In genomic region chr17:81676203-81676602, GRCm38 (mm10) we compare ENCODE assay signal across 15 mouse cellular contexts.
DNase-seq lines count a peak whose midpoint lies in the region; ATAC-seq and TF ChIP-seq lines count a peak whose summit lies in the region.
"Had no signal": no experiment of that assay in that cellular context is flagged by ENCODE, and none has a peak within 500 bp of the region (broad histone marks: within the 10 kb centered on the region; RNA-seq: fewer than 3 reads in every experiment).

No protein-coding gene starts in this region.

- TF ChIP-seq CTCF in C2C12 (IDR thresholded peaks at IDR 0.05; ENCODE audit: control insufficient read depth, insufficient read depth, insufficient read length), result no peak

- H3K27ac ChIP-seq in heart, embryonic 13.5 days (replicated peaks), result peak overlapping the region; percentile 45; the same call in 1 of the 2 replicates
- H3K27ac ChIP-seq: liver, embryonic 14.5 days; midbrain, embryonic 13.5 days; stomach, embryonic 15.5 days had no signal

- H3ac ChIP-seq in C2C12 (ENCODE audit: control insufficient read depth, insufficient read length, low read depth), result no peak overlapping the region

- no peaks in the 10 kb centered on the region for H3K9me3 ChIP-seq in heart, embryonic 13.5 days
- H3K9me3 ChIP-seq: midbrain, embryonic 13.5 days; stomach, embryonic 15.5 days had no signal

- H3K4me1 ChIP-seq in heart, embryonic 13.5 days, result peaks cover 75% of the 10 kb centered on the region
- H3K4me1 ChIP-seq: stomach, embryonic 15.5 days had no signal

- no peak for DNase-seq in cerebellum, adult 9-11 months
- no peak for DNase-seq in heart, adult 8-10 months (ENCODE audit: low spot score)
- DNase-seq in gastrocnemius, postnatal 25 days, result peak; percentile 37
- no peak for DNase-seq in spleen, adult 12 weeks (ENCODE audit: low spot score)
- DNase-seq: kidney, adult 9 months; lung, postnatal 10 days had no signal

- H3K79me3 ChIP-seq in C2C12 (ENCODE audit: low read depth), result no peaks in the 10 kb centered on the region

- peaks cover 7% of the 10 kb centered on the region for H3K27me3 ChIP-seq in heart, embryonic 13.5 days (replicated peaks)
- no peaks in the 10 kb centered on the region for H3K27me3 ChIP-seq in C2C12 (ENCODE audit: control insufficient read depth, insufficient read depth, insufficient read length)

- no peak overlapping the region for H3K4me2 ChIP-seq in heart, embryonic 13.5 days
- H3K4me2 ChIP-seq: heart, embryonic 11.5 days; midbrain, embryonic 13.5 days; stomach, embryonic 15.5 days had no signal

- ATAC-seq in cerebellum, adult (ENCODE audit: insufficient number of reproducible peaks, low FRiP score, low TSS enrichment), result 0 out of 2 replicates have a peak, but pooled peaks have one; percentile 40
- no peak for ATAC-seq in heart, embryonic 13.5 days (ENCODE audit: extremely low read depth, insufficient number of reproducible peaks, low FRiP score, low TSS enrichment)
- ATAC-seq in frontal cortex, adult (ENCODE audit: low TSS enrichment), result no peak
- ATAC-seq: midbrain, embryonic 13.5 days had no signal

- H3K9ac ChIP-seq in heart, embryonic 13.5 days, result no peak overlapping the region
- H3K9ac ChIP-seq: liver, embryonic 14.5 days; midbrain, embryonic 13.5 days; stomach, embryonic 15.5 days had no signal

- no peaks in the 10 kb centered on the region for H3K79me2 ChIP-seq in C2C12 (ENCODE audit: control insufficient read depth, insufficient read depth)

- no peak overlapping the region for H3K4me3 ChIP-seq in heart, embryonic 13.5 days
- no peak overlapping the region for H3K4me3 ChIP-seq in C2C12 (ENCODE audit: insufficient read depth, poor library complexity, severe bottlenecking)
- H3K4me3 ChIP-seq: erythroblast, embryonic 14.5 days; midbrain, embryonic 13.5 days; stomach, embryonic 15.5 days had no signal

- H3K36me3 ChIP-seq in heart, embryonic 13.5 days, result peaks cover 20% of the 10 kb centered on the region; the same call in 1 of the 2 replicates
- no peaks in the 10 kb centered on the region for H3K36me3 ChIP-seq in C2C12 (ENCODE audit: control insufficient read depth, insufficient read depth)
- H3K36me3 ChIP-seq: midbrain, embryonic 13.5 days; stomach, embryonic 15.5 days had no signal

- WGBS in heart, embryonic 13.5 days, result 55% methylated on average over 3 of the region's 3 CpGs

TF ChIP-seq in C2C12, 6 proteins besides CTCF, POLR2A, EP300 and RAD21:
- TF ChIP-seq MYOG (IDR thresholded peaks at IDR 0.05; ENCODE audit: control insufficient read depth, extremely low read depth, insufficient read length), result no peak
- TF ChIP-seq MYOD1 (IDR thresholded peaks at IDR 0.05; ENCODE audit: control insufficient read depth, insufficient read length, low read depth), result peak; percentile 62
